Mouse (Mus musculus) Patski (cell line): ENCODE measurements around the gene Sord. TPM values are rescaled to one million over a fixed set of nuclear protein-coding genes. Genes with fewer than 3 reads are reported as not detected.

Source experiments
- ATAC-seq: fragments of 100-300 bp; one replicate; pipeline ENCODE4 v1.8.0; 2021
- CTCF ChIA-PET: fragments of 350-600 bp; sonication (Branson Sonifier 250); formaldehyde crosslinking; loops from one replicate; lab custom pipeline; 2022; ENCODE audit warnings: inconsistent platforms; lab: Charles Lee
- POLR2A ChIA-PET: fragments of 350-600 bp; sonication (Branson Sonifier 250); formaldehyde crosslinking; loops from one replicate; lab custom pipeline; 2022; ENCODE audit warnings: antibody characterized with exemption, inconsistent platforms; lab: Charles Lee
- DNase-seq: peaks from one replicate; pipeline ENCODE4 v3.0.0-alpha.2; 2011; ENCODE audit warnings: low read depth, low spot score
- H3K27me3 ChIP-seq: fragments of 371-371 bp; one replicate; pipeline ENCODE4 v1.5.1; 2021
- CTCF ChIP-seq: fragments of 100-300 bp; IDR thresholded peaks from one replicate; pipeline ENCODE4 v1.5.1; 2021
- in situ Hi-C: fragments of 300-500 bp; cut with MboI; formaldehyde crosslinking; loops from 3 replicates; pipeline ENCODE4 v1.11.1; 2018; ENCODE audit warnings: low pct_unique_long_range_greater_than_20kb, mixed read lengths
- polyA plus RNA-seq: library from polyadenylated mRNA; unstranded; gene quantifications from one replicate; pipeline ENCODE4 v1.2.3, GENCODE M21; 2021

Gene Sord
- polyA plus RNA-seq, 1 experiment from 2014 or later: 29.2 TPM

- peaks cover 10% of the 10 kb centered on the region for H3K27me3 ChIP-seq
- no peak for DNase-seq
- in situ Hi-C loops: no loop called here
- no peak for ATAC-seq
- ChIA-PET CTCF (interaction anchor here (1.3 kb wide), 1 partner anchor 25 kb away, joined by 3 read pairs; no protein-coding TSS in a partner anchor), POLR2A (no interaction called here)
- no peak for TF ChIP-seq CTCF
Measured at GRCm38 (mm10) chr2:122278769-122279168, 44.2 kb downstream of the Sord start.

- no peak for ATAC-seq
- CTCF ChIA-PET: interaction anchor here (1.1 kb wide), 1 partner anchor 18 kb away, joined by 3 read pairs; no protein-coding TSS in a partner anchor
- H3K27me3 ChIP-seq: peaks cover 3% of the 10 kb centered on the region
- in situ Hi-C loops: no loop called here
- no peak for DNase-seq
- POLR2A ChIA-PET: no interaction called here
- no peak for TF ChIP-seq CTCF
Measured at GRCm38 (mm10) chr2:122284091-122284490, 49.5 kb downstream of the Sord start.

GRCm38 (mm10) chr2:122286137-122286536 lies 51.6 kb downstream of the Sord start:
- ATAC-seq (no peak), DNase-seq (no peak)
- POLR2A ChIA-PET: no interaction called here
- CTCF ChIA-PET: no interaction called here
- TF ChIP-seq CTCF: no peak
- no peaks in the 10 kb centered on the region for H3K27me3 ChIP-seq
- in situ Hi-C loops: no loop called here

GRCm38 (mm10) chr2:122294916-122295315 lies 60.4 kb downstream of the Sord start:
- DNase-seq: no peak
- ChIA-PET POLR2A (no interaction called here), CTCF (interaction anchor here (1.6 kb wide), 1 partner anchor 8 kb away, joined by 7 read pairs; no protein-coding TSS in a partner anchor)
- peaks cover 25% of the 10 kb centered on the region for H3K27me3 ChIP-seq
- TF ChIP-seq CTCF: no peak
- no peak for ATAC-seq
- in situ Hi-C loops: no loop called here

GRCm38 (mm10) chr2:122297271-122298095 lies 62.9 kb downstream of the Sord start:
- ChIA-PET POLR2A (interaction anchor here (0.6 kb wide), 1 partner anchor 213 kb away, joined by 3 read pairs; no protein-coding TSS in a partner anchor), CTCF (no interaction called here)
- no peak for TF ChIP-seq CTCF
- DNase-seq (no peak), ATAC-seq (no peak)
- in situ Hi-C loops: no loop called here
- peaks cover 31% of the 10 kb centered on the region for H3K27me3 ChIP-seq

- peaks cover 31% of the 10 kb centered on the region for H3K27me3 ChIP-seq
- ChIA-PET CTCF (no interaction called here), POLR2A (interaction anchor here (0.6 kb wide), 1 partner anchor 214 kb away, joined by 3 read pairs; no protein-coding TSS in a partner anchor)
- DNase-seq: no peak
- in situ Hi-C loops: no loop called here
- TF ChIP-seq CTCF: no peak
- ATAC-seq: no peak
Measured at GRCm38 (mm10) chr2:122298096-122298499, 63.5 kb downstream of the Sord start, which contains the start of gene Duox2. Duox2 (minus strand) TSS chr2:122298449.

- ChIA-PET POLR2A (no interaction called here), CTCF (no interaction called here)
- peaks cover 31% of the 10 kb centered on the region for H3K27me3 ChIP-seq
- TF ChIP-seq CTCF: no peak
- ATAC-seq: no peak
- no peak for DNase-seq
- in situ Hi-C loops: no loop called here
Measured at GRCm38 (mm10) chr2:122298596-122299490, 64.3 kb downstream of the Sord start, which contains the start of gene Duoxa2. Duoxa2 (plus strand) TSS chr2:122298900.

GRCm38 (mm10) chr2:122299911-122300655 lies 65.5 kb downstream of the Sord start:
- ChIA-PET POLR2A (no interaction called here), CTCF (no interaction called here)
- DNase-seq (no peak), ATAC-seq (no peak)
- in situ Hi-C loops: no loop called here
- TF ChIP-seq CTCF: no peak
- peaks cover 31% of the 10 kb centered on the region for H3K27me3 ChIP-seq

GRCm38 (mm10) chr2:122300656-122301020 lies 66.1 kb downstream of the Sord start:
- no peak for DNase-seq
- no peak for TF ChIP-seq CTCF
- H3K27me3 ChIP-seq: peaks cover 31% of the 10 kb centered on the region
- ATAC-seq: no peak
- ChIA-PET CTCF (no interaction called here), POLR2A (no interaction called here)
- in situ Hi-C loops: no loop called here
